Mouse (Mus musculus) E14TG2a.4 (cell line): ENCODE data around the gene Ccdc85b.
A peak's percentile ranks its signal among the peaks of the same experiment; 100 is the strongest.

Experiments
- H3K27me3 ChIP-seq: 2 replicates; pipeline ENCODE4 v1.6.1; 2014; ENCODE audit warnings: low read length, control low read depth; ENCODE audit not compliant: insufficient read depth
- H3K36me3 ChIP-seq: 2 replicates; pipeline ENCODE4 v1.6.1; 2014; ENCODE audit warnings: low read length, control low read depth; ENCODE audit not compliant: insufficient read depth
- H3K4me1 ChIP-seq: replicated peaks from 2 replicates; pipeline ENCODE4 v1.6.1; 2014; ENCODE audit warnings: low read depth, low read length, control low read depth
- H3K4me3 ChIP-seq: replicated peaks from 2 replicates; pipeline ENCODE4 v1.5.1; 2014; ENCODE audit warnings: mild to moderate bottlenecking, low read length
- H3K9me3 ChIP-seq: 2 replicates; pipeline ENCODE4 v1.6.1; 2014; ENCODE audit warnings: low read length, control low read depth
- CTCF ChIP-seq: conservative IDR thresholded peaks from 2 replicates; pipeline ENCODE4 v1.5.1; 2014; ENCODE audit warnings: low read length
- NANOG ChIP-seq: IDR thresholded peaks from 2 replicates; pipeline ENCODE4 v1.6.1; 2014; ENCODE audit warnings: borderline replicate concordance, low read length, mixed read lengths
- POU5F1 ChIP-seq: IDR thresholded peaks from 2 replicates; pipeline ENCODE4 v1.6.1; 2014; ENCODE audit warnings: low read length, borderline replicate concordance

Gene Ccdc85b

DNA sequence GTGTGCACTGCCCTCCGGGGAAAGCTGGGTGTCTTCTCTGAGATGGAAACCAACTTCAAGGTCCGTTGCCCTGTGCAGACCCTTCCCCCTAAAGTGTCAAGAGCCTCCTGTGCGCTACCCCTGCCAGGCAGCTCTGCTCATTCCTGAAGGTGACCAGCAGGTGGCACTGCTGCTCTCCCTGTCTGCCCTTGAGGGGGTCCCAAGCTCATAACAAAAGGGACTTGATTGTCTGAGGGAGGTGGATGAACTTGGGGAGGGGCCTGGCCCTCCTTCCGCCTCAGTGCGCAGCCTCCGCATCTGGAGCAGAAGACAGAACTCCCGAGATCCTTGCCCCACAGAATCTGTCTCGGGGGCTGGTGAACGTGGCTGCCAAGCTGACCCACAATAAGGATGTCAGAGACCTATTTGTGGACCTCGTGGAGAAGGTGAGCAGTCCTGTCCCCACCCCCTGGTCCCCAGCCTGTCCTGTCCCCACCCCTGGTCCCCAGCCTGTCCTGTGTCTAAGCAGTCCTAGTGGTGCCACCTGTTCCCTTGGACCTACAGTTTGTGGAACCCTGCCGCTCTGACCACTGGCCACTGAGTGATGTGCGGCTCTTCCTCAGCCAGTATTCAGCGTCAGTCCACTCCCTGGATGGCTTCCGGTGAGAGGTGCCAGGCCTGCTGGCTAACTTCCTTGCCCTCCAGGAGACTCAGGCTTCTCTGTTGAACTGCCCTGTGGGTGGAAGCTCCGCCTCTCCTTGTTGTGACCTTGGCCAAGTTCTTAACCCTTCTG lies 6.3 kb upstream of the Ccdc85b start:
- H3K4me3 ChIP-seq = peak overlapping the region; percentile 71
- peaks cover 4% of the 10 kb centered on the region; the same call in 1 of the 2 replicates for H3K27me3 ChIP-seq
- no peaks in the 10 kb centered on the region for H3K9me3 ChIP-seq
- H3K4me1 ChIP-seq = peaks cover 68% of the 10 kb centered on the region
- H3K36me3 ChIP-seq = peaks cover 65% of the 10 kb centered on the region
- no peak for TF ChIP-seq NANOG
- no peak for TF ChIP-seq POU5F1
- TF ChIP-seq CTCF = peak; percentile 90

DNA sequence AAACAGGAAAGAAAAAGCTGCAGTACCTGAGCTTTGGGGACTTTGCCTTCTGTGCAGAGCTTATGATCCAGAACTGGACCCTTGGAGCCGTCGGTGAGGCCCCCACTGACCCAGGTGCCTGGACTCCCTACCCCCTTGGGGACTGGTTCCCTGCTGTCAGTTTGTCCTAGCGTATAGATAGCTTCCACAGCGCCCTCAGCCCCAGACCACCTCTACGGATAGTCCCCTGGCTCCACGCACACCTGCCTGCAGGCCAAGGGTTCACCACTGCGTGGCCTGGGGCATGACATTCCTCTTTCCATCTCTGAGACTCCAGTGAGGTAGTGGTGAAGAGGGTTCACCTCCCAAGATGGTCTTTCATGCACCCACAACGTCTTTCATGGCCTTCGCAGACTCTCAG lies 5.5 kb upstream of the Ccdc85b start:
- Histone ChIP-seq H3K36me3 (peaks cover 65% of the 10 kb centered on the region), H3K4me1 (peaks cover 63% of the 10 kb centered on the region), H3K27me3 (peaks cover 7% of the 10 kb centered on the region; the same call in 1 of the 2 replicates), H3K4me3 (no peak overlapping the region), H3K9me3 (no peaks in the 10 kb centered on the region)
- TF ChIP-seq CTCF (no peak), NANOG (no peak), POU5F1 (no peak)

DNA sequence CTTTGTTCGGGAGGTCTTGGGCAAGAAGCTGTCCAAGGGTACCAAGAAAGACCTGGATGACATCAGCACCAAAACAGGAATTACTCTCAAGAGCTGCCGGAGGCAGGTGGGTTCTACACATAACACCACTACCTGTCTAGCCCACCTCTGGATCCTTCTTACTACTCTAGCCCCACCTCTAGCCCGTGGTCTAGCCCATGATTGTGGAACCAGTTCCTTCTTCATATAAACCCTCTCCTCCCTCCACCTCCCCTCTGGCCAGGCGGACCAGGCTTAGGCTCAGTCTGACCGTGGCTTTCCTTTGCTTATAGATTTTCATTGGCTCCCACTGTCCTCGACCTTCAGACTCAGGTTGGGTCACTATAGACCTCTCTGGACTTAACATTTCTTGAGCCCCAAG lies 3.7 kb upstream of the Ccdc85b start:
- H3K9me3 ChIP-seq = no peaks in the 10 kb centered on the region
- peaks cover 58% of the 10 kb centered on the region for H3K4me1 ChIP-seq
- peaks cover 7% of the 10 kb centered on the region; the same call in 1 of the 2 replicates for H3K27me3 ChIP-seq
- peak overlapping the region; percentile 95 for H3K4me3 ChIP-seq
- H3K36me3 ChIP-seq = peaks cover 49% of the 10 kb centered on the region
- TF ChIP-seq POU5F1 (no peak), CTCF (no peak), NANOG (no peak)

DNA sequence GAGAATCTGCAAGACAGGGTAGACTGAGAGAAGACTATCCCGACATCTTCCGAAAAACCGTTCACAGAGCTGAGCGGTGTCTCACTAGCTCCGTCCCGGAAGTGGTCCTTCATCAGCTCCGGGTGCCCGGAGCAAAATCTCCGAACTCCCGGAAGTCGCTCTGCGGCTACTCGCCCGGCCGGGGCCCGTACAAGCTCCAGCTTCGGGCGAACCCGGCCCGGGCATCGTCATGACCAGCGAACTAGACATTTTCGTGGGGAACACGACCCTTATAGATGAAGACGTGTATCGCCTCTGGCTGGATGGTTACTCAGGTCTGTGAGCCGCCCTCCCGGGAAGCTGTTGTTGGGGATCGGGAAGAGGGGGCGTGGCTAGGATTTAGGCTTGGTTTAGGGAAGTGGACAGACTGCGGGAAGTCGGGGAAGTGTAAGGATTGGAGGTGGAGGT lies 2.8 kb upstream of the Ccdc85b start, which contains the start of gene Fibp:
TSS of gene Fibp (plus strand) at position 151 of the 447 bp plus-strand sequence.
- no peak for TF ChIP-seq CTCF
- TF ChIP-seq NANOG = no peak
- no peak for TF ChIP-seq POU5F1
- no peaks in the 10 kb centered on the region for H3K9me3 ChIP-seq
- H3K4me1 ChIP-seq = peaks cover 67% of the 10 kb centered on the region
- H3K36me3 ChIP-seq = peaks cover 44% of the 10 kb centered on the region
- H3K4me3 ChIP-seq = peak within 1 kb of the TSS; percentile 95
- peaks cover 7% of the 10 kb centered on the region; the same call in 1 of the 2 replicates for H3K27me3 ChIP-seq

DNA sequence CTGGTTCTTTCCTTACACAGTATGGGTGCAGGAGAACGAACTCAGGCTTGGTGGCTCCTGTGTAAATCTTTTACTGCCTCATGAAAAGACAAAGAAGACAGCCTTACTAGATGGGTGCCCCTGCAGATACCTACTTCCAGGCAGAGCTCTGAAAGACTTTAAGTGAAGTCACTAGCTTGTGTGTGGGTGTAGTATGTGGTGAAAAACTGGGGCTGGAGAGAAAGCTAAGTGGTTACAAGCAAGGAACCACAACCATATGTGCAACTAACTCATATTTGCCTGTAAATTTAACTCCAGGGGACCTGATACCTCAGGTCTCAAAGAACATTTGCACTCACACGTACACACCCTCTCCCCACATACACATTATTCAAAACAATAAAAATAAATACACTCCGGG lies 2.2 kb upstream of the Ccdc85b start:
- TF ChIP-seq CTCF (no peak), NANOG (no peak), POU5F1 (no peak)
- H3K36me3 ChIP-seq = peaks cover 44% of the 10 kb centered on the region
- peaks cover 69% of the 10 kb centered on the region for H3K4me1 ChIP-seq
- H3K9me3 ChIP-seq = no peaks in the 10 kb centered on the region
- peak overlapping the region; percentile 95 for H3K4me3 ChIP-seq
- peaks cover 10% of the 10 kb centered on the region for H3K27me3 ChIP-seq

DNA sequence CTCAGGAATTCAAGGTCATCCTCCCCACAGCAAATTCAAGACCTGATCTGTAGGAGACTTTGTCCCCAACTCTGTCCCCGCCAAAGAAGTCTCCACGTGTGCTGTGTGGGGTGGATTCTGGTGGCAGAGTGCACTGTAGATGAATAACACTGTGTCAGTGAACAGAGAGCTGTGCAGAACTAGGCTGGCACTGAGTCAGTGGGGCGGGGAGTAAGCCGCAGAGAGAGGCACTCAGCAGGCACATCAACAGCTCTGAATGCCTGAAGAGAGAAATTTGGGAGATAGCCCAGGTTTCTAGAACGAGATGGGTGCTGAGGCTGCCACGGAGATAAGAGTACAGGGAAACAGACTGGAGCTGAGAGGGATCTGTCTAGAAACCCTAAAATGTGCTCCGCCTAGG lies 1.3 kb upstream of the Ccdc85b start:
- peaks cover 69% of the 10 kb centered on the region for H3K4me1 ChIP-seq
- H3K9me3 ChIP-seq = no peaks in the 10 kb centered on the region
- H3K4me3 ChIP-seq = no peak overlapping the region
- TF ChIP-seq CTCF (no peak), NANOG (no peak), POU5F1 (no peak)
- H3K36me3 ChIP-seq = peaks cover 44% of the 10 kb centered on the region
- peaks cover 15% of the 10 kb centered on the region for H3K27me3 ChIP-seq

DNA sequence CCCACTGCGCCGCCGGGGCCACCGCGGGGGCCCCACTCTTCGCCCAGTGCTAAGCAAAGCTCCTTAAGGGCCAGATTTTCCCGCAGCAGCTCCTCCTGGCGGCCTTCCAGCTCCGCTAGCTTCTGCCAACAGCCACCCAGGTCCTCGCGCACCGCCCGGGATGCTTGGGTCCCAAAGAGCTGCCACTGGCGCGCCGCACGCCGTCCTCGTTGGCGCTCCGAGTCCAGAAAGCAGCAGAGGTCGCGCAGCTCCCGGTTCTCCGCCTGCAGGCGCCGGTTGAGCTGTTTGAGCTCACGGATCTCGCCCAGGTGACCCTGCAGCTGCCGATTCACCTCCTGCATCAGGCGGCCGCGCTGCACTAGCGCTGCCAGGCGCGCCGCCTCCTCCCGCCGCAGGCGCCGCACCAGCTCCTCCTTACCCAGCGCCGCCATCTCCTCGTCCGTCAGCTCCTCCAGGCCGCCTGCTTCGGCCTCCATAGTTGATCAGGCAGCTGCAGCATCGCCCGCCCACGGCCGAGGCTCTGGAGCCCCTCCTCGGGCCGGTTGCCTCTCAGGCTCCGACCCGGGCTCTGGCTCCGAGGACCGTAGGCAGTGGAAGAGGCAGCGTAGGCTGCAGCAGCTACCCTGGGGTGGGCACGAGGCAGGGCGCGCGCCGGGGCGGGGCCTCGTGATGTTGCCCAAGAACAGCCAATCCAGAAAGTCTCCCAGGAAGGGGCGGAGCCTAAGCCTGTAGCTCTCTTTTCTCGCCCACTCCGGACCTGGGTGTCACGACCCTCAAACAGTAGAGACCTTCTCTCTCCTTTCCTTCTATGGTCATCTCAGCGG lies 560 bp downstream of the Ccdc85b start:
- H3K4me3 ChIP-seq = peak overlapping the region; percentile 95
- H3K9me3 ChIP-seq = no peaks in the 10 kb centered on the region
- peaks cover 37% of the 10 kb centered on the region for H3K36me3 ChIP-seq
- TF ChIP-seq NANOG = no peak
- TF ChIP-seq POU5F1 = no peak
- no peak for TF ChIP-seq CTCF
- H3K27me3 ChIP-seq = peaks cover 15% of the 10 kb centered on the region
- peaks cover 59% of the 10 kb centered on the region for H3K4me1 ChIP-seq

DNA sequence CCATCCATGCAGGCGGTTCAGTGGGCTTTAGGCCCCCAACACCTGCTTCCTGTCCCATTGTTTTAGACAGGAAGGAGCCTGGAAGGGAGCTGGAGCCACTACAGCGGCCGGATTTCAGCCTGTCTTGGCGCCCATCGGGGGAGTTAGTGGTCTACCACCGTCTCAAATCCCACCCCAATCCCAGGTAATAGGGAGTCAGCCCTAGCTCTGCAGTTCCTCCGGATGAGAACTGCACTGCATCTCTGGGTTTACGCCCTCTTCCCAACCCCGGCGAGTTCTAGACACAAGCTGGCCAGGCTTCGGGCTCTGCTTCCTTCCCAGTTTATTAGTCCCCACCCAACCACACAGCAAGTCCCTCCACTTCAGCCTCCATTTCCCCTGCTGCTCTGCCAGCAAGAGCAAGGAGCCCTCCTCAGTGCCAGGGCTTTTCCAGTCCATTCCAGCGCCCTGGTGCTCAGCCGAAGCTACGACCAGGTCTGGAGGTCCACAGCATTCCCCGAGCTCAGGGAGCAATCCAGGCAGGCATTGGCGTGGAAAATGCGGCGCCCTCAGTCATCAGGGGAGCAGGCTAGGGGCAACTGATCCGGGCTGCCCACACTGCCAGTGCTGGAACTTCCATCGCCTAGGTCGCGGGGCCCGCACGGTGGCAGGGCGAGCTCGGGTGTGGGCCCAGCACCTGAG lies 1.3 kb downstream of the Ccdc85b start:
- TF ChIP-seq POU5F1 (no peak), NANOG (no peak), CTCF (no peak)
- H3K27me3 ChIP-seq = peaks cover 18% of the 10 kb centered on the region
- peaks cover 60% of the 10 kb centered on the region for H3K4me1 ChIP-seq
- peaks cover 34% of the 10 kb centered on the region for H3K36me3 ChIP-seq
- no peaks in the 10 kb centered on the region for H3K9me3 ChIP-seq
- H3K4me3 ChIP-seq = peak overlapping the region; percentile 95
